Mouse (Mus musculus) heart, postnatal 0 days (tissue): Measurements from ENCODE around the gene Pde4b. TPM values are rescaled to one million over a fixed set of nuclear protein-coding genes. Genes with fewer than 3 reads are reported as not detected.

Experiments used
- ATAC-seq: fragments of 200-750 bp; cut with Nextera tagmentation; 2 replicates; pipeline ENCODE4 v1.8.0; 2017; ENCODE audit warnings: low read depth, moderate number of reproducible peaks, moderate library complexity; ENCODE audit not compliant: insufficient read depth
- DNase-seq: peaks from one replicate; pipeline ENCODE4 v3.0.0-alpha.2; 2016; ENCODE audit warnings: low spot score
- H3K27ac ChIP-seq: fragments of 300-500 bp; sonication (generic); 2 replicates; pipeline ENCODE4 v1.5.1; 2014; ENCODE audit warnings: low read depth, mild to moderate bottlenecking
- H3K27me3 ChIP-seq: fragments of 300-500 bp; sonication (generic); 2 replicates; pipeline ENCODE4 v1.6.1; 2014; ENCODE audit warnings: low read length, mixed read lengths; ENCODE audit not compliant: control insufficient read depth, insufficient read depth
- H3K36me3 ChIP-seq: fragments of 300-500 bp; sonication (generic); replicated peaks from 2 replicates; pipeline ENCODE4 v1.6.1; 2014; ENCODE audit warnings: low read length, mixed read lengths; ENCODE audit not compliant: control insufficient read depth, insufficient read depth
- H3K4me1 ChIP-seq: fragments of 300-500 bp; sonication (generic); 2 replicates; pipeline ENCODE4 v1.6.1; 2014; ENCODE audit warnings: antibody characterized with exemption; ENCODE audit not compliant: control insufficient read depth, insufficient read depth
- H3K4me2 ChIP-seq: fragments of 300-500 bp; sonication (generic); 2 replicates; pipeline ENCODE4 v1.6.1; 2014; ENCODE audit warnings: low read depth, mild to moderate bottlenecking, low read length, moderate library complexity
- H3K4me3 ChIP-seq: fragments of 300-500 bp; sonication (generic); 2 replicates; pipeline ENCODE4 v1.5.1; 2014; ENCODE audit warnings: low read depth, low read length
- H3K9ac ChIP-seq: fragments of 300-500 bp; sonication (generic); replicated peaks from 2 replicates; pipeline ENCODE4 v1.6.1; 2014; ENCODE audit warnings: low read depth, low read length, mixed read lengths
- H3K9me3 ChIP-seq: fragments of 300-500 bp; sonication (generic); replicated peaks from 2 replicates; pipeline ENCODE4 v1.6.1; 2016; ENCODE audit warnings: low read length; ENCODE audit not compliant: control insufficient read depth
- CTCF ChIP-seq: IDR thresholded peaks from 2 replicates; pipeline ENCODE4 v1.5.1; 2016; ENCODE audit warnings: antibody characterized with exemption, control low read depth, low read depth
- EP300 ChIP-seq: IDR thresholded peaks from 2 replicates; pipeline ENCODE4 v1.6.1; 2016; ENCODE audit warnings: antibody characterized with exemption, low read depth
- WGBS: fragments of 180-500 bp; shearing (Covaris S2); extraction: QIAGEN DNeasy Blood & Tissue Kit; methylation state at CpG from one replicate; pipeline ENCODE4 v1.1.7; 2014; 5-methylcytosine and 5-hydroxymethylcytosine counted together
- polyA plus RNA-seq: library from polyadenylated mRNA; unstranded; fragments of >200 nt; fragmentation: Nextera tagmentation; extraction: Ambion mirVana; gene quantifications from 2 replicates; pipeline ENCODE4 v1.2.1, GENCODE M21; 2015
- total RNA-seq: library from RNA; depleted of rRNA; stranded (reverse); fragments of >200 nt; gene quantifications from 2 replicates; pipeline ENCODE4 v1.2.3, GENCODE M21; 2014; ENCODE audit warnings: low replicate concordance

Pde4b gene
- total and polyA plus RNA-seq, 2 experiments from 2014 or later: 30.8 to 50.1 TPM

DNA sequence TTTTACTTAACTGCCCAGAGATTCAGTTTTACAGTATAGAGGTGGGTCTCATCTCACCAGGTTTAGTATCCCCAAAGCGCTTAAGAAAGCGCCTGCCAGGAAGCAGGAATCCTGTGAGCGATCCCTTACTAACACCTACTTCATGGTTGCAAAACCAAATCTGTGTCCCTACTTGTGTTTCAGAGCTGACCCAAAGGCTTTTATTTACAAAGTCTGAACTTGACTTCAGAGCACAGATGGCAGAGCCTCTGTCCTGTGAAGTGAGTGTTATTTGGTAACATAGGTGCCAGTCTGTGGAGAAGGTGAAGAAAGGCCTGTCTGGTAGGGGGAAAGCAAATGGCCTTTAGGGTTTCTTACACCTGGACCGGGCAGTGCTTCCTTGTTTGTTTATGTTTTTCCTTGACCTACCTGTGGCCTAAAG lies 486.0 kb downstream of the Pde4b start:
- Histone ChIP-seq H3K9me3 (no peaks in the 10 kb centered on the region), H3K27me3 (no peaks in the 10 kb centered on the region), H3K36me3 (peaks cover 18% of the 10 kb centered on the region; the same call in 1 of the 2 replicates), H3K4me2 (peak overlapping the region; percentile 82), H3K27ac (peak overlapping the region; percentile 56), H3K4me1 (peaks cover 50% of the 10 kb centered on the region), H3K9ac (no peak overlapping the region), H3K4me3 (peak overlapping the region; percentile 78)
- DNase-seq (no peak), ATAC-seq (no peak)
- TF ChIP-seq EP300: no peak
- WGBS: 70% methylated on average over 4 of the region's 4 CpGs

DNA sequence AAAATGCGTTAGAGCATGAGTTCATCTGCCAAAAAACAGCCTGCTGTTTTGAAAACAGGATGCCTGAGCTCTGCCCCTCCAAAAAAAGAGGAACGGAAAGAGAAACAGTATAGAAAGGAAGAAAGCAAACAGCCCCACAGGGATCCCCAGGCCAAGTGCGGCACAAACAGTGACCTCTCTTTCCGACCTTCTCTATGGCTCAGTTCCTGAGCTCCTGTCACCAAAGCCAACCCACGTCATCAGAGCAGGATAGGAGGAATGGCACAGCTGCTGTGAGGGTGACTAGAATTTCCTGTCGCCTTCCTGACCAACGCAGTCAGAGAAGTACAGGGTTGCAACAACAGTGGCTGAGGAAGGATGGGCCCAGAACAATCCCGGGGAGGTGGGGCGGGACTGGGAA lies 486.9 kb downstream of the Pde4b start:
- Histone ChIP-seq H3K4me2 (peak overlapping the region; percentile 82), H3K4me1 (peaks cover 41% of the 10 kb centered on the region), H3K9me3 (no peaks in the 10 kb centered on the region), H3K36me3 (peaks cover 18% of the 10 kb centered on the region; the same call in 1 of the 2 replicates), H3K27ac (peak overlapping the region; percentile 56), H3K4me3 (peak overlapping the region; percentile 78), H3K27me3 (no peaks in the 10 kb centered on the region), H3K9ac (no peak overlapping the region)
- ATAC-seq (peak; percentile 57), DNase-seq (peak; percentile 82)
- TF ChIP-seq CTCF (no peak), EP300 (0 out of 2 replicates have a peak, but pooled peaks have one; percentile 65)
- 32% methylated on average over 9 of the region's 9 CpGs for WGBS

DNA sequence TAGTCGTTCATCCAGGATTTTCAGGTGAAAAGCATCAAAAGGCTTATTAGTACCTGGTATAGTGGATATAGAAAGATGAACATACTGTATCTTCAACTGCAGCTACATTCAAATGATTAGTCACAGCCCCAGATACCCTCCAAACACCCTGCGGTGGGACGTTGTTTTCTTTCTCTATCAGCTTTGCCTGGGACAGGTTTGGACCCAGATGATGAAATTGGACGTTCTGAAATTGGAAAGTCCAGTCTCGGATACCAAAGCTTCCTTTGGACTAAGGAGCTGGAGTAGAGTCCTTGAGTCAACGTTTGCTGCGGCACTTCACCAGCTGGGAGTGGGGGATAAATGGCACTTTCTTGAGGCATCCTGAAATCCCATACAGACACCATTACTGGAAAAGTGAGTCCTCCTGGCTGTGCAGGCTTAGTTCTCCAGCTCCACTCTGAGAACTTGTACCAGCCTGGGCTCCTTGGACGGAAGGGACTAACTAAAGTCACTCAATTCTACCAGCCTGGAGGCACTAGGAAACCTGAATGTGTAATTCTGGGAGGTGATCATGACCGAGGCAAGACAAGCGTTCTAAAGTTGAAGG lies 487.4 kb downstream of the Pde4b start:
- no peak overlapping the region for H3K9ac ChIP-seq
- ATAC-seq (no peak), DNase-seq (no peak)
- H3K36me3 ChIP-seq: peaks cover 18% of the 10 kb centered on the region; the same call in 1 of the 2 replicates
- H3K4me2 ChIP-seq: peak overlapping the region; percentile 82
- no peaks in the 10 kb centered on the region for H3K9me3 ChIP-seq
- TF ChIP-seq CTCF (no peak), EP300 (no peak)
- H3K27ac ChIP-seq: peak overlapping the region; percentile 56
- WGBS: 66% methylated on average over 10 of the region's 10 CpGs
- H3K4me1 ChIP-seq: peaks cover 38% of the 10 kb centered on the region
- no peaks in the 10 kb centered on the region for H3K27me3 ChIP-seq
- no peak overlapping the region for H3K4me3 ChIP-seq

DNA sequence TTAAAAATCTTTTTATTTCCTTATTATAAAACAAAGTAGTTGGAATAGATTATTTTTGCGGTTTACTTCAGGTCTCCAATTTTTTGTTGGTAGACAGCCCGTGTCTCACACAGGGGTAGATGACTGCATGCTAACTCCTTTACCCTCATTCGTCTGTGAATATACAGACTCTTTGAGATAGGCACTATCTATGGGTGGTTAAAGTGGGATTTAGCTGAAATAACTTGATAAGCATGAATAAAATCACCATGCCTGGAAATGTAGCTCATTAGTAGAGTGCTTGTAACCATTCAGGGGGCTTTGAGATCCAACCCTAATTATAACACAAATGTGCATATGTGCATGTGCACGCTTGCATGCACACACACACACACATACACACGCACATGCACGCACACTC lies 488.8 kb downstream of the Pde4b start:
- Histone ChIP-seq H3K27ac (no peak overlapping the region), H3K4me2 (no peak overlapping the region), H3K4me3 (no peak overlapping the region), H3K9ac (no peak overlapping the region), H3K4me1 (peaks cover 47% of the 10 kb centered on the region), H3K36me3 (peaks cover 18% of the 10 kb centered on the region; the same call in 1 of the 2 replicates), H3K9me3 (no peaks in the 10 kb centered on the region), H3K27me3 (no peaks in the 10 kb centered on the region)
- no peak for DNase-seq
- no peak for ATAC-seq
- 81% methylated on average over 6 of the region's 6 CpGs for WGBS
- no peak for TF ChIP-seq CTCF
- TF ChIP-seq EP300: no peak

DNA sequence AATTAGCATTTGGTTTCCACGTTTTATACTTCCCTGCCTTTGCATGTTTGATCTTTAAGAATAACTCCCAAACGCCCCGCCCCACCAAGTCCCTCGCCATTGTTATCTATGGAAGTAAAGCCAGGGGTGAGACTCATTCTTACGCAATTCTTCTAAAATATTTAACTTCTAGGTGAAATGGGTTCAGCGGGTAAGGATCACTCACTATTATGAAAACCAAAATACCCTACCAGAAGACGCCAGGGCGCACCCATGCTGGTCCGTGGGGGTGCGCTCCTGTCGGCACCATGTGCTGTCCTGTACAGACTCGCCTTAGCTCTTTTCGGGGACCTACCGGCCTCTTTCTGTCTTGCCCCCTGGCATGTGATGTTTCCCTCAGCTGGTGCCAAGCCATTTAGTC lies 490.3 kb downstream of the Pde4b start:
- Histone ChIP-seq H3K27ac (peak overlapping the region; percentile 72), H3K27me3 (no peaks in the 10 kb centered on the region), H3K4me2 (peak overlapping the region; percentile 35), H3K9me3 (no peaks in the 10 kb centered on the region), H3K4me3 (no peak overlapping the region), H3K36me3 (peaks cover 23% of the 10 kb centered on the region; the same call in 1 of the 2 replicates), H3K4me1 (peaks cover 54% of the 10 kb centered on the region), H3K9ac (no peak overlapping the region)
- no peak for ATAC-seq
- no peak for DNase-seq
- WGBS: 70% methylated on average over 14 of the region's 14 CpGs
- TF ChIP-seq CTCF: no peak
- no peak for TF ChIP-seq EP300

DNA sequence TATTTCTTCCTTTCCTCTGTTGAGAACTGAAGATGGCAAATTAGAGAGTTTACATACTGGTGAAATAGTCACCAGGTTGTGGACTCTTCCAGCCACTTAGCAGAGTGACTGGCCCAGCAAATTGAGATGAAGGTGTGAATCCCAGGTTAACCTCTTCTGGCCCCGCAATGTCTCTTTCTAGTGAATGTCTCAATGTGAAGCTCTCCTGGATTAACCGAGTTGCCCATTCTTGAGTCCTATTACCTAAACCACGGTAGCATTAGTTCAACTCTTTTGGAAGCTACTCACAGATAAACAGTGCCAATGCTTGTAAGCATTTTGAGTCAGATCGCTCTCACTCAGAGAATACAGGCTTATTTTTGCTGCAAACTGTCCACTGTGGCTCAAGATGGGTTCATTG lies 491.7 kb downstream of the Pde4b start:
- no peak for TF ChIP-seq CTCF
- no peak for TF ChIP-seq EP300
- Histone ChIP-seq H3K4me3 (no peak overlapping the region), H3K27ac (no peak overlapping the region), H3K4me1 (peaks cover 51% of the 10 kb centered on the region), H3K9ac (no peak overlapping the region), H3K27me3 (no peaks in the 10 kb centered on the region), H3K9me3 (no peaks in the 10 kb centered on the region), H3K36me3 (peaks cover 23% of the 10 kb centered on the region; the same call in 1 of the 2 replicates), H3K4me2 (no peak overlapping the region)
- DNase-seq: no peak
- no peak for ATAC-seq
- WGBS: 85% methylated on average over 4 of the region's 4 CpGs
